Mouse (Mus musculus) c-Kit-negative CD71-positive TER-119-positive erythroid progenitor cells, embryonic 14.5 days (primary cell): ENCODE data around the gene Slc1a5.

Experiments
- DNase-seq: peaks from one replicate; pipeline ENCODE4 v3.0.0-alpha.2; 2013; ENCODE audit warnings: low read depth, low spot score

Slc1a5 gene

DNA sequence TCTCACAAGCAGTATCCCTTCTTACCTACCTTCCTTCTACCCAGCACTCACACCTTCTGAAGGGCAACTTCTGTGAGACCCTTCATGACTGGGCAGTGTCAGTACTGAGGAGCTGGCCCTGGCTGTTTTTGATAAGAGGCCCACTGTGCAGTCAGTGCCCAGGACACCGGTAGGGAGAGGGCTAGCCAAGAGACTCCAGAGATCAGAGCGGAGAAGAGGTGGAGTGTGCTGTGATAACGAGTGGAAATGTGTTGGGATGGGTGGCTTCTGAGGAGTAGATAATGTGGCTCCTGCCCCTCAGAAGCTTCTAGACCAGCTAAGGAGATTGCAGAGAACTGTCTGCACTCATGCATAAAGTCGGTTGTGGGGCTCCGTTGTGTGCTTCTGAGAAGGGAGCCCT, 38.7 kb downstream of the Slc1a5 start:
- no peak for DNase-seq

DNA sequence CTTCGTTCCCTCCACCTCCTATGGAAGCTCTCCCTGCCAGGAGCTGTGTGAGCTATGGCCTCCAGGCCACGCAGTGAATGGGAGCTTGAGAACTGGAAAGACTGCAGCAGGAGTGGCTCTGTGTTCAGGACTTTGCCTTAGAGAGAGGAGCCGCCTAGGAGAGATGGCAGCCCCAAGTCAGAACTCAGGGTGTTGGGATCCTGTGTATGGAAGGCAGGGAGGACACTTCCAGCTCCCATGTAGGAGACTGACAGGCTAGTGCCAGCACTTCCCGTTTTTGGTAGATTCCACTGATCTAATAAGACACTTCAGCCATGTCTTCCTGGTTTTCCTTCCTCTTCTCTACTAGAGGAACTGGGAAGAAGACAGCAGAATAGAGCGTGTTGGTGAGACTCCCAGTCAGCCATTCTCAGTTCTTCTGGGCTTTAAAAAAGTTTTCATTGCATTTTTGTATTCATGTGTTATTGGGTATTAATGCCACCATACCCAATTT, 39.2 kb downstream of the Slc1a5 start:
- DNase-seq = no peak

DNA sequence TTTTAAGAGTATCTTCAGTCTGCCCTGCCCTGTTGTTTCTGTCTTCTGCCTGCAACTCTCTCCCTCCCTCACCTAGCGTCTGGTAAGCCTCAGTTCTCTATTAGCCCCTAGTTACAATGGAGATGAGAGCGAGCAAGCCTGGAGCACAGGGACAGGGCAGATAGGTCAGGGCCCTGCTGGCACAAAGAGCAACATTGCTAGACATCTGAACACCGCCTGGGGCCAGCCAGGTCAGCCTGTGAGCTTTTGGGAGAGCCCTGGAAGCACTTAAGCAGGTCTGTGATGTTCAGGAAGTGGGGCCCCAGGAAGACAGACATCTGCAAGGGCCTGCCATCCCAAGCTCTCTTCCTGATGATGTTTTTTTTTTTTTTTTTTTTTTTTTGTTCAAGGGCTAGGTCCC, 40.0 kb downstream of the Slc1a5 start:
- DNase-seq = no peak

DNA sequence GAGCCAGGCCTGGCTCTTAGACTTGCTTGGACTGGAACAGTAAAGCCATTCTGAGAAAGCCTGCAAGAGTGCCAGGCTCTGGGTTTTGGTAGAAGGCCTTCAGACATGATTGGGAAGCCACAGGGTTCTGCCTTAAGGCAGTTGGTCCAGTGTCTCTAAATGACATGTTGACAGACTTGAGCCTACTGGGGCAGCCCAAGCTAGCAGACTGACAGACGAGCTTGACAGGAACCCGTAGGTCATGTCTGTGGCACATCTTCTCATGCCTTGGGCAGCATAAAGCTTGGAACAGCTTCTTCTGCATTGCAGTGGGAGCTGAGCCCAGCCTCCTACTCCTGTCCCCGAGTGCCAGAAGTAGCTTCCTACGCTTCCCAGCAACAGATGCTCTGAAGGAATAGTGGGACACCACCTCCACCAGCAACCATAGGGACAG, 40.5 kb downstream of the Slc1a5 start:
- DNase-seq = no peak

DNA sequence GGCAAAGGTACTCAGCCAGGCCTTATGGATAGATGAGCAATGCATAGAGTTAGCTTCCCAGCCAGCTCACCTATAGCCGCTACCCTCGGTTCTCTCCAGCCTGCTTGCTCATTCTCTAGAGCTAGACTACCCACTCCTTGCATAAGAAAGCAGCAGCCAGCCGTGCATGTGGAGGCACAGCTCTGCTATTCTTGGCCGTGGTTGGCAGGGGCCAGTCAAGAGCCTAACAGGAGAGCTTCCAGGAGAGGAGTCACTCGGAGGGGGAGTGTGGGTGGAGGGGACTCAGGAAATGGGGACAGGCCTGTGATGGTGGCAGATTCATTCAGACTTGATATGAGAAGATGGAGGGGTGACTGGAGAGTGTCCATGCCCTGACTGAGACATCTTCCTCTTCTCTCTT, 42.6 kb downstream of the Slc1a5 start:
- DNase-seq = no peak

DNA sequence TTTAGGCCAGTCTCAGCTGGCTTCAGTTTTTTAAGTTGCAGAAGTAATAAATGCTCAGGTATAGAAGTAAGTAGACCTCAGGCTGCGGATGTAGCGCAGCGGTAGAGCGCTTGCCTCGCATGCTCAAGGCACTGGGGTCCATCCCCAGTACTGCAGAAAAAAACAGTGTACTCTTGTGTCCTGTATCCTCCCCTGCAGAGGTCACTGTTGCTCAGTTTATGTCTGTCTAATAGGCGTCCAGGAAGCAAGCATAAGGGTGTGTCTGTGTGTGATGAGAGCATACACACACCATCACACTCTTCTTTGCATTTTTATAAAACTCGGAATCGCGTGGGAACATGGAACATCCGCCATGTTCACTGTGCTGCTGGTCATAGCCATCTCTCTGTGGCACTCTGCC, 44.6 kb downstream of the Slc1a5 start:
- no peak for DNase-seq

DNA sequence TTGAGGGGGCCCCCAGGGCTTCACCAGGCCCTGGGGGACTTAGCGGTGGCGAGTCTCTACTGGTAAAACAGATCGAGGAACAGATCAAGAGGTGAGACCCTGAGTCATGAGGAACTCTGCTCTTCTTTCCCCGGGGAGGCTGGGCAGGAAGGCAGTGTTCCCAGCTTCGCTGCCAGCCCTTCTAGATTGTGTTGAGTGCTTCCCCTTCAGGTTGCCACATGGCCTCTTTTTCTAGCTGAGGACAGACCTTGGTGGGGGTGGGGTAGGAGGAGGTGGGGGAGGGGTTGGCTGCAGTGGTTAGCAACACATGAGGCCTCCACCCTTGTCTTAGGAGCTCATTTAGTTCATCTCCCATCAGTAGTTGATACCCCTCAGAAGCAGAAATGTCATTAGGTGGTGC, 45.4 kb downstream of the Slc1a5 start:
- DNase-seq = no peak

DNA sequence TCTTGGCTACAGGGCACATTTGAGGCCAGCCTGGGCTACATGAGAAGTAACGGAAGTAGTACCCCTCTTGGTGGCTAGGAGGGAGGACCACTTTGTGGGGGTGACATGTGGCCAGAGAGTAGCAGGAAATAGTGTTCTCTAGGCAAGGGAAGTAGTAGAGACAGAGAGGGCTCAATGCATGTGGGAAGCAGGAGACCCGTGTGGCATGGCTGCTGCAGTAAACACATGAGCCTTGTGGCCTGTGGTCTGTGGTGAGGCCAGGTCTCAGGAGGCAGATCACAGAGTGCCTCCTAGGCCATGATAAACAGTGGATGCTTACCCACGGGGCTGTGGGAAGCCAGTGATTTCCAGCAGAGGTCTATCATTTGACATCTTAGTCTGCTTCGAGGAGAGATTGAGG, 46.1 kb downstream of the Slc1a5 start:
- DNase-seq = no peak

DNA sequence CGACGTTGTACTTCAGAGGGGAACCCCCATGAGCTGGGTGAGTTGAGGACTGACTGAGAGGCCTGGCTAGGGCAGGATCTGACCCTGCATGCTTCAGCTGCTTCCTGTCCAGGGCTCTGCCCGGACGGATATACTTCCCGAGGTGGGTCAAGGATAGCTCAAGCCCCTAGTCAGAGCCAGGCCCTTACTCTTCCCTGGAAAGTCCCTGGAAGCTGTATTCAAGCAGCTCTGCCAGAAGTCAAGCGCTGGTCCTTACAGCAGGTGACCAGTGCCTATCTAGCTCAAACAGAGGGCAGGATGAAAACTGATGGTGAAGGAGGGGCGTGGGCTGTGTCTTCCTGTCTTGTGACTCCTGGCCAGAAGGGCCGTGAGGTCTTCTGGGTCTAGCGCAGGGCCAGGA, 49.3 kb downstream of the Slc1a5 start:
- DNase-seq = no peak

DNA sequence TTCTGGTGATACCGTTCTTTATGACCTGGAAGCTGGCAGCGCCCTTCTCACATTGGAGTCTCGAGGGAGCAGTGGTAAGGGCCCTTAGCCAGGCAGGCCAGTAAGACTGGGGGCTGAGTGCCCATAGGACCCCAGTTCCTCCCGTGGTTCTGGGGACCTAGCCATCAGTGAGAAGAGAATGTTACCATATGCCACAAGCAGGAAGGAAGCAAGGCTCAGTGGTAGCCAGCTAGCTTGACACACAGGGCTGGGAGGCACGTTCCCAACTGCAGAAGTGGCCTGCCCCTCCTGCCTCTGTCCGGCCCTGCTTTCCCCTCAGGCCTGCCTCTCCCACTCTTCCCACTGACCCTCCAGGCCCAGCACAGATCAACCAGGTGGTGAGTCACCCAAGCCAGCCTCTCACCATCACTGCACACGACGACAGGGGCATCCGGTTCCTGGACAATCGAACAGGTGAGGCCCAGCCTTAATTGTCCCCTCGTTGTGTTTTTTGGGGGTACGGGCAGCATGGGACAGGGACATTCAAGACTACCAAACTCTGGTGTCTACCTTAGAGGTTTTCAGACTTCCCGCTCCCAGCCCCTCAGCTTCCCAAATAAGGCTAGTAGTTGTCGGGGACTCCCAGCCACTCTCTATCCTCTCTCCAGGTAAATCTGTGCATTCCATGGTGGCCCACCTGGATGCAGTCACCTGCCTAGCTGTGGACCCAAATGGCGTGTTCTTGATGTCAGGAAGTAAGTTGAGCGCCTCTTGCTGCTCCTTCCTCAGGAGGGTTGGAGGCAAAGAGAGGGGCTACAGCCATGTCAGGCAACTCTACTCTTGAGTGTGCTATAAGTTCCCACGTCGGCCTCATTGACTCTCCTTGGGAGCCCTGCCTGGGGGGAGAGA, 57.0 kb downstream of the Slc1a5 start:
- no peak for DNase-seq

DNA sequence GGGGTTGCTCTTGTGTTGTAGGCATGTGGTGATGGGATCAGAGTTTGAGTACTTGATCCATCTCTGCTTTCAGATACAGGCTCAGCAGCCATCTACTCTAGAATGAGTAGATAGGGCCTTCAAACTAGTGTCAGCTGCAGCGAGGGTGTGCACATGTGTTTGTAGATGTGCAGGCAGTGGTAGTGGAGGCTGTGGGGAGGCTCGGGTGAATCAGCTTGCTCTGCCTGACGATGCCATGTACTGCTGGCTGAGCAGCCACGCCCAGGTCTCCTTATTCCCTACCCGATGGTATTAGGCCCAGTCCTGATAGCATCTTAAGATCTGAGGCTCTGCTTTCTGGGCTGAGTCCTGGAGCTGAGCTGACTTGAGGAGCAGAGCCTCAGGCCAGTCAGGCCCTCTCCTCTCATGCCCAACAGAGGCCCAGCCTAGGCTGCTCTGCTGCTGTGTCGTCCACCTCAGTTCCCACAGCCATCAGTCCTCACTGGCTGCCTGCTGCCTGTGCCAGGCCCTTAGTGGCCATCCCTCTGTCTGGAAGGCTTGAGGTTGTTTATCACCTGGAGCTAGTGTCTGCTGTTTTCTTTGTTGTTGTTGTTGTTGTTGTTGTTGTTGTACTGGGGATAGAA, 57.8 kb downstream of the Slc1a5 start:
- no peak for DNase-seq

DNA sequence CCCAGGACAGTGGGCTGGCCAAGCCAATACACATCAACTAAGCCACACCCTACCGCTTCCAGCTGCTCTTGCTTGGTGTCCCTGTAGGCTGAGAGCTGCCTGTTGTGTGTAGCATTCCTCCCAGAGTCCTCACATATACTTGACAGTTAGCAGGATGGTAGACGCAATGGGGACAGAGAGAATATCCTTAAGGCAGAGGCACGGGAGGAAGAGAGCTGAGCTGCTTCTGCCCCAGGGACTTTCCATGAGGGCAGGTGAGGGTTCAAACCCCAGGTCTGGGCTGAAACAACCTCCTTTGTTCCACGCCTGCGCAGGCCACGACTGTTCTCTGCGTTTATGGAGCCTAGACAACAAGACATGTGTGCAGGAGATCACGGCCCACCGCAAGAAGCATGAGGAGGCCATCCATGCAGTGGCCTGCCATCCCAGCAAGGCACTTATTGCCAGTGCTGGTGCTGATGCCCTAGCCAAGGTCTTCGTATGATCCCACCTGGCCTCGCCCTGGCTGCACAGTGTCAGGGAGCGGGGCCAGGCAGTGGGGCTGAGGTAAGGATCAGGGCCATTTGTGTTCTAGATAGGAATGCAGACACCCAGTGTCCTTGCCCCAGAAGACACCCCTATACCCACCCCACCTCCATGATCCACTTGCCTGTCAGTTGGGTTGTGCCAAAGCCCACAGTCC, 58.4 kb downstream of the Slc1a5 start:
- DNase-seq = no peak

DNA sequence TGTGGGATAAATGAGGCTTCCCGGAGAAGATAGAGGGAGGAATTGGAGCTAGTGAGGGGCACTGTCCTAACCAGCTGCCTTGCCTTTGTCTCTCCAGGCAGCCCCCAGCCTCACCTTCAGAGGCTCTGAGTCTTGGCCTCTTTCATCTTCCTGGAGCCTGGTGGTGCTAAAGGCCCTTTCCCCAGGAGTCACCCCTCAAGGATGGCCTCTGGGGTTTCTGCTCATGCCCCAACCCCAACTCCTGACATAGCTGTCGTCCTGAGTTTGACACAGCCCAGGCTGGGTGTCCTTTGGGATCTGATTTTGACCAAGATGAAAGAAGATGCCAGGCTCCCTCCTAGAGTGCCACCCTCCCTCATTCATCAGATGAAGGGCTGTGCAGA, 59.0 kb downstream of the Slc1a5 start:
- no peak for DNase-seq

DNA sequence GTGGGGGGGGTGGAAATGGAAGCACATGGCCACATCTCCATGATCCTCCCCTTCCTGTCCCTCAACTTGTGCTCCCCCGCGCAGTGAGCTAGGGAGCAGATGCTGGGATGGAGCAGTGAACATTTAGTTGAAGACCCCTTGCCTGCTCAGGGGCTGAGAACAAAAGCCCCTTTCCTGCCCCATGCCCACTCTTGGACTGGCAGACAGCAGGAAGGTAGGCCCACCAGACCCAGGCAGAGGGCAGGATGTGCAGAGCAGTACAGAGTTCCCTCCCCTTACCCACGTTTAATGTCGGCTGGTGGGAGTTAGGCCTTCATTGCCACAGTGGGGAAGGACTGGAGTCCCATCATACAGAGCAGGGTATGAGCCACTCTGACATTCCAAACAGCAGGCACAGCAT, 59.9 kb downstream of the Slc1a5 start:
- no peak for DNase-seq

DNA sequence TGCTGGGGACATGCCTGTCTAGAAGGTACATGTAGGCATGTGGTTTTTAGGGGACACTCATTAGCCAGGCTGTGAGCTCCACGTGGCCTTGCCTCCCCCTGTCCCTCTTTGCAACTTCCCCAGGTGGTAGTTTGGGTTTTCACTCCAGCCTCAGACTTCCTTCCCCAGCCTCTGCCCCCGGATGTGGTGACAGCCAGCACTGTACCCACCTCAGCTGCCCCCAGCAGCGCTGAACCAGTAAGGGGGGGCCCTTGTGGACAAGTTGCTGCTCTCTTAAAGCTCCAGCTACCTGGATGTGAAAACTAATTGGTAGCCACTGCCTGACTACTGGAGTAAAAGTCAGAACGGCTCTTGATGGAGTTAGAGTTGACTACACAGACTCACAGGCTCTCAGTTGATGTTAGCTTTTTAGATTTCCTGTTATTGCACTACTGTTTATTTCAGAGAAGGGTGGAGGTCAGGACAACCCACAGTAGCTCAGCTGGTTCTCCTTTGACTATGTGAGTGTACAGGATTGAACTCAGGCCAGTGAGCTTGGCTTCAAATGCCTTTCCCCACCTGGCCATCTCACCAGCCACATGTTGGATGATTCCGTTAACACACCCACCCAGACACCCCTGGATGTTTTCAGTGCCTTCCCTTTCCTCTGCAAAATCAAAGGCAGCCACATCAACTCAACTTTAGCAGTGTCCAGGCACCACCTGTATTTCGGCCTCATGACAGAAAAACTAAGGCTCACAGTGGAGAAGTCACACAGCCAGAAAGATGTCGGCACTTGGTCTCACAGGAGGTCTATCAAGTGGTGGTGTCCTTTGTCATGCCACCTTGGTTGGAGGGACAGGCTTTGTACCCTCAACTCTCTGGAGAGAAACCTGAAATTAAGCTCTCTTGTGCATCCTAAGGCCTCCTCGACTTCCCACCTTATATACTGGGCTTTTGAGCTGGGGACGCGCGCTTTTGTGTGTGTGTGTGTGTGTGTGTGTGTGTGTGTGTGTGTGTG, 60.7 kb downstream of the Slc1a5 start:
- DNase-seq = no peak

DNA sequence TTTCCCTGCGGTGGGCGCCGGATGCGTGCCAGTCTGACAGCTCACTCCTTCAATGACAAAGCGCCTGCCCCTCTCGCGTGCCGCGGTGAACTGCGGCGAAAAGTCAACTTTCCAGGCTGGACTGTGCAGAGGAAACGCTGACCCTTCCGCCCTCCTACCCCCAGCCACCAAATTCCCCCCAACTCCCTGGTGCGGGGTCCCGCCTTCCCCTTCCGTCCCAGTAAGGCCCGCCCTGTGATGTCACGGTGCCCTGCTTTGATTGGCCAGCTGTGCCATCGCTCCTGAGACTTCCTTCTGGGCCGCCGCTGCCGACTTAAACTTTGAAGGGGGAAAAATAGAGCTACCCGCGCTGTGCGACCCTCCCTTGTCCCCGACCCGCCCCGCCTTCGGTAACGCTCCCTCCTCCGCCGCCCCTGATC, 61.5 kb downstream of the Slc1a5 start, which contains the start of gene Prkd2:
Gene Prkd2, plus strand, starts transcription at position 258 of the 419 bp plus-strand sequence.
- peak; percentile 69 for DNase-seq

DNA sequence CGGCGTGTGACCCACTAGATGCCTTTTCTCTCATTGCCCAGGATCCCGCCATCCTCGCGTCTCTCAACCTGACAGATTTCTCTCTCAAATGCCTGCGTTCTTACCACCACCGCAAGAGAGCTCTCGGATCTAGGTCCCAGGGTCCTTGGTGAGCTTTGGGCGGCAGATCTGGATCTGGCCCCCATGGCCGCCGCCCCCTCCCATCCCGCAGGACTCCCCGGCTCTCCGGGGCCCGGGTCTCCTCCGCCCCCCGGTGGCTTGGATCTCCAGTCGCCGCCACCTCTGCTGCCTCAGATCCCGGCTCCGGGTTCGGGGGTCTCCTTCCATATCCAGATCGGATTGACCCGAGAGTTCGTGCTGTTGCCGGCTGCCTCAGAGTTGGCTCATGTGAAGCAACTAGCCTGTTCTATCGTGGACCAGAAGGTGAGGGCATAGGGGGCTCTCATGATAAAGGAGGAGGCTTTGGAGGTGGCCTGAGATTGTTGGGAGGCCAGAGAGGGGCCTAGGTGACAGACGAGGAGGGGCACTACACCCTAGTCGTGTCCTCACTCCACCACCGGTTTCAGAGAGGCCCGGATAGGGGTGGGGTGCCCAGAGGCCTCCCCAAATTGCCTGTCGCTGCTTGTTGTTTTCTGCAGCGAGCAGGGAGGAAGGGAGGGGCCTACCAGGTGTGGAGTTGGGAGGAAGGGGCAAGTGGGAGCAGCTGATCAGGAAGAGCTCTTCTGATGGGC, 62.5 kb downstream of the Slc1a5 start:
- no peak for DNase-seq

DNA sequence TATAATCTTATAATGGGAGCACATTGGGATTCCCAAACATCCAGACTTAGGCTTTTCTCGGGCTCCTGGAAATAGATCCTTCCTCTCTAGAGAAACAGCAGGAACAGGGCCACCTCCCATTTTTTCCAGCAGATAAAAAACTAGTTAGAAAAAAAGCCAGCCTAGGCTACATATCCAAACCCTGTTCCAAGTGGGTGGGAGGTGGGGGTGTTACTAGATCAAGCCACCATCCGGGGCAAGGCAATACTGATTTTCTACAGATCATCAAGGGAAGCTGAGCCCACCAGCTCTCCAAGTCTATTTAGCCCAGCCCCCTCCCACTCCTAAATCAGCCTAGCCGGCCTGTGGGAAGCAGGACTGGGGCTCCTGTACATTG, 63.5 kb downstream of the Slc1a5 start:
- no peak for DNase-seq

DNA sequence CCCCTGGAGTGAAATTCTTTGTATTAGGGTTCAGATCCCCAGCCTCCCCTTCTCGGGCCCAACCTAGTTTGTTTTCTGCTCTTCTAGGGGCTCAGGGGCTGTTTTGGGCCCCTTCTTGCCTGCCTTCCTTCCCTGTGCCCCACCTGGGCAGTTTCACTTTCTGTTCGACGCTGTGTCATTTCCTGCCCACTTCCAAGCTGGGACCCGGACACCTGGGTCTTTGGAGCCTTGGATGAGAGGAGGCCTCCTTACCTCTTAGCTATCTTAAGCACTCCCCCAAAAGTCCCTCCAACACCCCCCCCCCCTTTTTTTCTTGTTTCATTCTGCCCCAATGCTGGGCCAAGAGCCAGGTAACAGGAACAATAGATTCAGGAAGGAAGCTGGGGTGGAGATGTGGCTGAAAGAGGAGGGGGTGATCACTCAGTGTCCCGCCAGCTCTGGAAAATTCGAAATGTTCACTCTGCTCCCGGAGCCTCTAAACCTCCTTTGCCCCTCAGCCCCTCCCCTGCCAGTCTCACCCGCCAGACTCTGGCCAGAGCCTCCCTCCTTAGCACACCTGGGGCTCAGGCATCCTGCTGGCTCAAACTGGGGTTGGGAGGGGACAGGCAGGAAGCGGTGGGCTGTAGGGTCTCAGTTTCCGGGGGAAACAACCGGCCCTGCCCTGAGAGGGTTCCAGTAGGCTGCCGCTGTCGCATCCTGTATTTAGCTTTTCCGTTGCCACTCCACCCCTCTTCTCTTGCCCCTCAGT, 64.1 kb downstream of the Slc1a5 start:
- no peak for DNase-seq

DNA sequence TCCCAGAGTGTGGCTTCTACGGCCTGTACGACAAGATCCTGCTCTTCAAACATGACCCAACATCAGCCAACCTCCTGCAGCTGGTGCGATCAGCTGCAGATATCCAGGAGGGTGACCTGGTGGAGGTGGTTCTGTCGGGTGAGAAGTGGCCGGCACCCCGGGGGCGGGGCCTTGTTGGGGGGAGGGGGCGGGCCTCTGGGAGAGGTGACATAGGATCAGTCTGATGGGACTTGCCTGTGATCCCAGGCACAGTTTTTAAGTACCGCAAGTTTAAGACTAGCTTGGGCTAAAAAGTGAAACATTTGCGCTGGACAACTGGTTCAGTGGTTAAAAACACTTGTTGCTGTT, 64.7 kb downstream of the Slc1a5 start:
- no peak for DNase-seq
